Mouse (Mus musculus) gastrocnemius, postnatal 36 days (tissue): ENCODE data around the gene Hist1h1b. TPM values are rescaled to one million over a fixed set of nuclear protein-coding genes. Genes with fewer than 3 reads are reported as not detected.

Experiments
- DNase-seq, 2 experiments: peaks; one replicate each; pipeline ENCODE4 v3.0.0; 2022
- intact Hi-C: fragments of 180-260 bp; cut with DNase I; formaldehyde crosslinking; loops from one replicate; pipeline ENCODE4 v1.15.1; 2025
- microRNA-seq, 2 experiments: library from miRNA; unstranded; fragments of <30 nt; microRNA quantifications; one replicate each; pipeline ENCODE4 v1.2.0; 2021
- total RNA-seq, 2 experiments: library from RNA; stranded (reverse); gene quantifications; 2 replicates each; pipeline ENCODE4 v1.2.3; 2021

Gene Hist1h1b
- total RNA-seq, 2 experiments from 2014 or later = 4.7 to 6.6 TPM

DNA sequence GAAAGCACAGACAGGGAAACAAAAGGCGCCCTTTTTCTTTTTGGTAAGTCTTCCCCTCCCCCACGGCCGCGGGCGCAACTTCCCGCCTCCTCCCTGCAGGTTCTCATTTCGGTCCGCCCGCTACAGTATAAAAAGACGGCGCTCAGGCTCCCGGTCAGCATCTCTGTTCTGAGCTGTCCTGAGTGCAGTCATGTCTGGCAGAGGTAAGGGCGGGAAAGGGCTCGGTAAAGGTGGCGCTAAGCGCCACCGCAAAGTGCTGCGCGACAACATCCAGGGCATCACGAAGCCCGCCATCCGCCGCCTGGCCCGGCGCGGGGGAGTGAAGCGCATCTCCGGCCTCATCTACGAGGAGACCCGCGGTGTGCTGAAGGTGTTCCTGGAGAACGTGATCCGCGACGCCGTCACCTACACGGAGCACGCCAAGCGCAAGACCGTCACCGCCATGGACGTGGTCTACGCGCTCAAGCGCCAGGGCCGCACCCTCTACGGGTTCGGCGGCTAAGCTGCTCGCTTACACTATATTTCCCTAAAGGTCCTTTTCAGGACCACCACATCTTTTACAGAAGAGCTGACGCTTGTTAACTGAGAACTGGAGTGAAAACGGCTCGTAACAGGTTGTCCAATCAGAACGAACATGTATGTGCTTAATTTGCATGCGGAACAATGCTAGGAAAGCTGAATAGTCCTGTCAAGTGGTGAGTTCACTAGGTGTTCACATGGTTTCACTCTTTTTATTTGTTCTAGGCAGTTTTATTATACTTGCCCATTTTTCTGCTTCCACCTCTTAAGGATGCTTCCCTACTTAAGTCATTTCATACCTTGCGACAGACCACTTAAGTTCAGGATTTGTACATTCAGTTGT lies 45.3 kb downstream of the Hist1h1b start, which contains the start of gene Hist1h4j:
Gene Hist1h4j (plus strand): TSS at position 159 of the 862 bp plus-strand sequence.
- peak in 1 of 2 experiments; percentile 39 for DNase-seq
- intact Hi-C loops = loop anchor here (2.0 to 10.0 kb wide), 3 partner anchors 16 to 1950 kb away; partner anchors contain the start of genes Hist1h2ac, Hist1h2bc and Hist1h4k

DNA sequence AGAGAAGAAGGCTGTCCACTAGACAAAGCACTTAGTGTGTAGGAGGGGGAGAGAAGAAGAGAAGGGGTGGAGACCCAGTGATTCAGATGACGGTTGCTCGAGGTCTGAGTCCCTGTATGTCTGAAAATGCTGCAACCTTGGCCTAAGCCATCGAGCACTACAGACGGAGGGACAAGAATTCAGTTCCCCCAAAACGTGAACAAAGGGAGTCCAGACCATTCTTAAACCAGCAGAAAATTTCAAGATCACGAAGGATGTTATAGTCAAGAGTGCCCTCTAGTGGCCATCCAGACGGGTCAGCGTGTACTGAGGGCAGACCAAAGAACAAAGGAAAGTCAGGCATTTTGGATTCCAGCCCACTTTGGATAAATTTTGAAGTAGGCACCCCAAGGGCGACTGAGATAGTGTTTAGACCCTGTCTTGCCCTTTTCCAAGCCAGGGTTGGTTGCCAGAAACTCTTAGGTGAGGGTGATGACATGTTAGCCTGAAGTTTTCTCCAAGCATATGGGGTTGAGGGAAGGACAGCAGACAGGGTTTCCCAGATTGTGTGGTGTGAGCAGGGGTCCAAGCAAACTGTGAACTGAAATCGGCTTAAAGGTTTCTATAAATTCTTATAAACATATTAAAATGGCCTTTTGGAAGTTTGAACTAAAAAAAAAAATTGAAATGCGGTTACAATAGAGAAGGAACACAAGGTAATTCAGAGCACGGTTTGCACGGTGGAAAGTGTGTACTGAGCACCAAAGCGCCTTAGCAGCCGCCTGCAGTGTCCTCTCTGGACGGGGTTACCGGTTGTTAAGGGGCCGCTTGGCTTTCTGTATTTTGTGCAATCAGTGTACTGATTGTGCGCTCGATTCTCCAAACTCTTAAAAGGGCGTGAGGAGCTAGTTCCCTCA lies 46.2 kb downstream of the Hist1h1b start:
- DNase-seq = peak; percentile 48 to 51
- intact Hi-C loops = loop anchor here (2.0 to 10.0 kb wide), 3 partner anchors 17 to 1951 kb away; partner anchors contain the start of genes Hist1h2ac, Hist1h2bc and Hist1h4k

DNA sequence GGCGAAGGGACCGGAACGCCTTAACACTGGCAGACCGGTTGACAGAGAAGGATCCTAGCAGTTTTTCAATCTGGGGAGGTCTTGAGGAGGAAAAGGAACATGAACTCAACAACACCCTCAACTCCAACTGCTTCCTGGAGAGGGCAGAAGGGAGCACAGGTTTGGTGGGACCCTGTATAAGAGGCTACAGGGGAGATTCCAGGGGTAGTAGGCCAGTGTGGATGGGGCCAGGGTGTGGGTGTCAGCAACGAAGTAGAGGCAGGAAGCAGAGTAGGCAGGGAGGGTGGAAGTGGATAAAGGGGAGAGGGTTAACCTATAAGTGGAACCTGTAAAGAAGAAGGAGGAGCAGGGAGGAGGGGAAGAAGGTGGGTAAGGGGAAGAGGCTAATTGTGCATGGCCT lies 47.0 kb downstream of the Hist1h1b start:
- no peak for DNase-seq
- intact Hi-C loops = loop anchor here (5.0 to 10.0 kb wide), 2 partner anchors 44 to 1951 kb away; partner anchors contain the start of genes Hist1h2ac and Hist1h2bc

Small RNA genes within 50 kb of the gene (microRNA-seq; reads per million reads assigned to microRNA genes)
- gene Gm19658 (0 reads per million in 2 experiments), gene Gm44346 (0 reads per million in 2 experiments), gene Gm44454 (0 reads per million in 2 experiments)

Other genes with a start within 250 kb of the Hist1h1b start
- 1 to 10 TPM; 4.0 to 6.2 TPM for gene Zkscan8, start 249.5 kb downstream of the Hist1h1b start, total RNA-seq
- gene Olfr1366, start 237.8 kb downstream of the Hist1h1b start, total RNA-seq = not detected
- not detected for gene Olfr1535, start 220.7 kb downstream of the Hist1h1b start, total RNA-seq
- not detected for gene Olfr1364, start 198.9 kb downstream of the Hist1h1b start, total RNA-seq
- not detected for gene Olfr1362, start 166.6 kb downstream of the Hist1h1b start, total RNA-seq
- gene Olfr11, start 138.1 kb downstream of the Hist1h1b start, total RNA-seq = not detected
- gene Olfr1361, start 117.2 kb downstream of the Hist1h1b start, total RNA-seq = not detected
- gene Olfr1360, start 103.2 kb downstream of the Hist1h1b start, total RNA-seq = not detected
- not detected for gene Olfr1359, start 82.5 kb downstream of the Hist1h1b start, total RNA-seq
- 10 to 100 TPM; 10.7 to 18.2 TPM for gene Hist1h2bl, start 64.5 kb downstream of the Hist1h1b start, total RNA-seq
- gene Hist1h2ai, start 64.2 kb downstream of the Hist1h1b start, total RNA-seq = 1 to 10 TPM; 3.3 to 8.8 TPM
- gene Hist1h3h, start 63.0 kb downstream of the Hist1h1b start, total RNA-seq = 10 to 100 TPM; 12.6 to 15.0 TPM
- gene Hist1h2bm, start 58.6 kb downstream of the Hist1h1b start, total RNA-seq = 1 to 10 TPM; 2.0 to 3.5 TPM
- 1 to 10 TPM; 2.0 to 3.2 TPM for gene Hist1h4j, start 45.6 kb downstream of the Hist1h1b start, total RNA-seq
- gene Hist1h4k, start 30.1 kb downstream of the Hist1h1b start, total RNA-seq = 10 to 100 TPM; 27.0 to 38.7 TPM
- gene Hist1h2ak, start 26.8 kb downstream of the Hist1h1b start, total RNA-seq = 1 to 10 TPM; 2.1 to 4.8 TPM
- 1 to 10 TPM; 6.9 to 9.3 TPM for gene Hist1h2bn, start 26.5 kb downstream of the Hist1h1b start, total RNA-seq
- 10 to 100 TPM; 11.9 to 24.7 TPM for gene Hist1h3i, start 2.7 kb upstream of the Hist1h1b start, total RNA-seq
- 1 to 10 TPM; 1.0 to 2.0 TPM for gene Hist1h2an, start 6.6 kb upstream of the Hist1h1b start, total RNA-seq
- 1 to 10 TPM; 3.8 to 6.5 TPM for gene Hist1h2bp, start 6.8 kb upstream of the Hist1h1b start, total RNA-seq
- 10 to 100 TPM; 18.8 to 22.7 TPM for gene Hist1h2bq, start 29.6 kb upstream of the Hist1h1b start, total RNA-seq
- 1 to 10 TPM in 1 of 2 experiments, under 1 TPM in 1; 0.81 to 6.5 TPM for gene Hist1h2ao, start 29.8 kb upstream of the Hist1h1b start, total RNA-seq
- 10 to 100 TPM; 61.4 to 75.8 TPM for gene Hist1h4m, start 31.1 kb upstream of the Hist1h1b start, total RNA-seq
- not detected for gene Hist1h4n, start 51.6 kb upstream of the Hist1h1b start, total RNA-seq
- gene Hist1h2ap, start 52.9 kb upstream of the Hist1h1b start, total RNA-seq = 10 to 100 TPM; 11.5 to 14.3 TPM
- 10 to 100 TPM; 19.2 to 22.2 TPM for gene Hist1h2br, start 53.1 kb upstream of the Hist1h1b start, total RNA-seq
- under 1 TPM; 0.26 to 0.30 TPM for gene Zfp184, start 164.5 kb upstream of the Hist1h1b start, total RNA-seq
- gene Pom121l2, start 200.6 kb upstream of the Hist1h1b start, total RNA-seq = not detected
- gene Prss16, start 229.1 kb upstream of the Hist1h1b start, total RNA-seq = 1 to 10 TPM in 1 of 2 experiments, not detected in 1; 5.4 TPM